Mouse (Mus musculus): ENCODE measurements at regions not wholly inside any gene's neighbourhood (a gene's known extent, or its start where the extent isn't known, plus 50 kb on each side); places are given as distances from the start of the nearest gene placed in this dataset.

DNA sequence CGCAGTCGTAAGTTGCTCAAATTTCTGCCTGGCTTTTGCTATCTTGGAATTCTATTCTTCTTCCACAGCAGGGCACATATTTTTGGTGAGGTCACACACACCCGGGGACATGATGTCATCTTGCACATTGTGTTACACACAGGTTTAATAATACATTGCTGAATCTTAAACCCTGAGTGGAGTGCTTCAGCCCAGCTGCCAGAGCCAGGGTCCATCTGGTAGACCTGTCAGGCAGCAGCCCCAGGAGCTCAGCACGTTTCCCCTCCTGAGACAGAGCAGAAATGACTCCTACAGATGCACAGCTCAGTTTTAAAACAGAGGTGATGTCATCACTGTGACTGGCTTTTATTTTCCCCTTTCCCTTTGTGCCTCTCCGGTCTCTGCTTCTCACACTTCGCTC lies 280.4 kb downstream of the Tgfb2 start:
- TF ChIP-seq POLR2A (IDR thresholded peaks at IDR 0.05; ENCODE audit: borderline replicate concordance, low read depth, low read length), result no peak
- TF ChIP-seq CTCF (IDR thresholded peaks at IDR 0.05; ENCODE audit: low read depth, low read length), result no peak
- no peaks in the 10 kb centered on the region for H3K4me1 ChIP-seq (ENCODE audit: control insufficient read depth, insufficient read depth, low read length)
- H3K4me3 ChIP-seq (ENCODE audit: insufficient read depth, low read length), result no peak overlapping the region
- no peak overlapping the region for H3K27ac ChIP-seq (ENCODE audit: insufficient read depth, low read depth, low read length)

DNA sequence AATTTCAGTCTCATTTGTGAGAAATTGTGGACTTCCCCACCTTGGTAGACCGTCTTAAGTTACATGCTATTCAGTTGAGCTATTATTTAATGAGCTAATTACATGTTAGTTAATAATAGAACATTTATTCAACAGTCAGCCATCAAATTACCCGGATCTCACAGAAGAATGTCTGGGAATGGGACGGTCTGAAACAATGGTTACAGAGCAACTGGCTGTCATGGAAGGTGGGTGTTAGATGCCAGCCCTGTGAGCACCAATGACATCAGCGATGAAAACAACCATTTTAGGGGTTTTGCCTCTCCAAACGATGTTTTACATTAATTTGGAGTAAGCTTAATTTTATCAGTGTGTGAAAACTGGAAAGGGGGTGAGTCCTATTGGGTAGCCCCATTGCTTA lies 281.7 kb downstream of the Tgfb2 start:
- Histone ChIP-seq H3K4me1 (ENCODE audit: control insufficient read depth, insufficient read depth, low read length) (no peaks in the 10 kb centered on the region), H3K4me3 (ENCODE audit: insufficient read depth, low read length) (no peak overlapping the region), H3K27ac (ENCODE audit: insufficient read depth, low read depth, low read length) (no peak overlapping the region)
- TF ChIP-seq CTCF (IDR thresholded peaks at IDR 0.05; ENCODE audit: low read depth, low read length), result no peak
- no peak for TF ChIP-seq POLR2A (IDR thresholded peaks at IDR 0.05; ENCODE audit: borderline replicate concordance, low read depth, low read length)

GRCm38 (mm10) chr1:186417101-186417500 lies 288.7 kb downstream of the Tgfb2 start:
- Histone ChIP-seq H3K4me3 (ENCODE audit: insufficient read depth, low read length) (no peak overlapping the region), H3K27ac (ENCODE audit: insufficient read depth, low read depth, low read length) (no peak overlapping the region), H3K4me1 (ENCODE audit: control insufficient read depth, insufficient read depth, low read length) (no peaks in the 10 kb centered on the region)
- no peak for TF ChIP-seq CTCF (IDR thresholded peaks at IDR 0.05; ENCODE audit: low read depth, low read length)
- TF ChIP-seq POLR2A (IDR thresholded peaks at IDR 0.05; ENCODE audit: borderline replicate concordance, low read depth, low read length), result no peak

DNA sequence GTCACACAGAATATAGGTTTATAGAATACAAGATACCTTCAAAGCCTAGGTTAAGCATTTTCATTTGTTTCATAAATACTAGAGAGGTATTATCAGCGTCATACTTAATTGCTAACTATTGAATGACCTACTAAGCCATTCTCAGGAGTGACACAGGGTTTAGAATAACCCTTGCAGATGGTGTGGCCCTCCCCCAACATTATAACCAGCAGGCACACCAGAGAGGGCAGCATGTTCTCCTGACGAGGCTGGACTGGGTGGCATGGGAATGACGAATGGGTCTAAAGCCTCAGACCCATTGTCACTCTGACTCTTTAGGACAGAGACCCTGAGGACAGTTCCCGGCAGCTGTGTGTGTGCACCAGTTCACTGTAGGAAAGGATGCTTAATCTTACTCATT lies 290.5 kb downstream of the Tgfb2 start:
- Histone ChIP-seq H3K4me1 (ENCODE audit: control insufficient read depth, insufficient read depth, low read length) (no peaks in the 10 kb centered on the region), H3K4me3 (ENCODE audit: insufficient read depth, low read length) (no peak overlapping the region), H3K27ac (ENCODE audit: insufficient read depth, low read depth, low read length) (no peak overlapping the region)
- no peak for TF ChIP-seq POLR2A (IDR thresholded peaks at IDR 0.05; ENCODE audit: borderline replicate concordance, low read depth, low read length)
- TF ChIP-seq CTCF (IDR thresholded peaks at IDR 0.05; ENCODE audit: low read depth, low read length), result no peak

DNA sequence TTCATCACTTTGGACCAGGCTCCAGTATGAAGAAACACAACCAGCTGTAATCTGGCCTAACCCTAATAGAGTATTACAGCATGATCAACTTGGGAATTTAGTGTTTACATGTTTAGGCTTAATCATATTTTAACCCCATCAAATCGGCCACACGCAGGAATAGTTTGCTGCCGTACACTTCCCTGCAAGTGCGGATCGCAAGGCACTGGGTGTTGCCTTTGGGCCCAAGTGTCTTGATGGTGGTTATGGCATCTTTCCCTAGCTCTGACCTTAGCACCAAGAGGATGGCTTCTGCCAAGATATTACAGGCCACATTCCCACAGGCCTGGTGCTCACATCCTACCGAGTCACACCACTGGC lies 291.9 kb downstream of the Tgfb2 start:
- TF ChIP-seq CTCF (IDR thresholded peaks at IDR 0.05; ENCODE audit: low read depth, low read length) (no peak), POLR2A (IDR thresholded peaks at IDR 0.05; ENCODE audit: borderline replicate concordance, low read depth, low read length) (no peak)
- Histone ChIP-seq H3K27ac (ENCODE audit: insufficient read depth, low read depth, low read length) (no peak overlapping the region), H3K4me1 (ENCODE audit: control insufficient read depth, insufficient read depth, low read length) (no peaks in the 10 kb centered on the region), H3K4me3 (ENCODE audit: insufficient read depth, low read length) (no peak overlapping the region)

DNA sequence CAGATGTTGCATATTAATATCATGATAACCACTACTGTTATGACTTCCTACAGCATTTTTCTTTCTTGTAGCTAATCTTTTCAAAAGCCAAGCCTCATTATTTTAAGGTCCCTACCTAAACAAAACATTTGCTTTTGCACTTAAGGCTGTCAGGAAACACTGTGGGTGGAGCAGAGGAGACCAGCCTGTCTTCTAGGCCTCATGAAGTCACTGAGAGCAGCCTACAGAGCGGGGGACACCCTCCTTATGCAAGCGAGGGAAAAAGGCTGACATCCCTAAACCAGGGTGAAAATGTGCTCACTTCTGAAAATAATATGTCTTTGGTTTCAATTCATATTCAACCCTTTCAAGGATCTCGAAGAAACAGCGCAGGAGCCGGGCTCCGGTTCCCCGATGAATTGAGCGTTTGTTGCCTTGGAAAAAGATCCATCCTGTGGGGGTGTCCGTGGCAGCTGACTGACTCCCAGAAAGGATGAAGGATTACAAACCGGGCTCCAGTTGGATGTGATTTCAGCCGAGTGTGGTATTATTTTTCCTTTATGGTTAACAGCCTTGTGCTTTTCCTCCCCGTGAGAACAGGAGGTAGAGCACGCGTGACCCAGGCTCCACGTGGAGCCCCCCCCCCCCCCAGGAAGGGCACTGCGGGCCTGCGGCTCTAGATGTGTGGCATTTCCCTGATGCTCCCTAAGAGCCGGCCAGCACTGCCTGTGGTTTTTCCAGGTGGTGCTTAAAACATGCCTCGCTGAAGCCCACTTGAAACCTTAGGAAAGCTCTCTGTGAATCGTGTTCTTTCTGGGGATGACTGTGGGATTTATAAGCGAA lies 292.5 kb downstream of the Tgfb2 start:
- Histone ChIP-seq H3K27ac (ENCODE audit: insufficient read depth, low read depth, low read length) (no peak overlapping the region), H3K4me3 (ENCODE audit: insufficient read depth, low read length) (no peak overlapping the region), H3K4me1 (ENCODE audit: control insufficient read depth, insufficient read depth, low read length) (no peaks in the 10 kb centered on the region)
- TF ChIP-seq POLR2A (IDR thresholded peaks at IDR 0.05; ENCODE audit: borderline replicate concordance, low read depth, low read length) (no peak), CTCF (IDR thresholded peaks at IDR 0.05; ENCODE audit: low read depth, low read length) (no peak)

DNA sequence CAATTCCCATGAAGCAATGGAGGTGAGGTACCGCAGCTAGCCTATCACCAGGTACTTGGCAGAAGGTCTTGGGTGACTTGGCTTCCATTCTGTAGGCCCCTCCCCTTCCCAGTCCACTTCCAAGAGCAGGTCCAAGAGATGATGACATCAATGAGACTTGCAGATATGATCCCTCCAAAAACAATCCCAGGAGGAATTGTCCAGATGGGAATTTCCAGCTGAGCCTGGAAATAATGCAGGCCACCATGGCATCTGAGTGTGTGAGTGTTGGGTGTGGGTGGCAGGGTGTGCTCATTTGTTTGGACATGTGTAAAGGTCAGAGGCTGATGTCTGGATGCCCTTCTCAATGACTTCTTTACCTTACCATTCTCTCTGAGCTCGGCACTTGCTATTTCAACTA lies 293.5 kb downstream of the Tgfb2 start:
- Histone ChIP-seq H3K27ac (ENCODE audit: insufficient read depth, low read depth, low read length) (no peak overlapping the region), H3K4me3 (ENCODE audit: insufficient read depth, low read length) (no peak overlapping the region), H3K4me1 (ENCODE audit: control insufficient read depth, insufficient read depth, low read length) (no peaks in the 10 kb centered on the region)
- TF ChIP-seq POLR2A (IDR thresholded peaks at IDR 0.05; ENCODE audit: borderline replicate concordance, low read depth, low read length) (no peak), CTCF (IDR thresholded peaks at IDR 0.05; ENCODE audit: low read depth, low read length) (no peak)

DNA sequence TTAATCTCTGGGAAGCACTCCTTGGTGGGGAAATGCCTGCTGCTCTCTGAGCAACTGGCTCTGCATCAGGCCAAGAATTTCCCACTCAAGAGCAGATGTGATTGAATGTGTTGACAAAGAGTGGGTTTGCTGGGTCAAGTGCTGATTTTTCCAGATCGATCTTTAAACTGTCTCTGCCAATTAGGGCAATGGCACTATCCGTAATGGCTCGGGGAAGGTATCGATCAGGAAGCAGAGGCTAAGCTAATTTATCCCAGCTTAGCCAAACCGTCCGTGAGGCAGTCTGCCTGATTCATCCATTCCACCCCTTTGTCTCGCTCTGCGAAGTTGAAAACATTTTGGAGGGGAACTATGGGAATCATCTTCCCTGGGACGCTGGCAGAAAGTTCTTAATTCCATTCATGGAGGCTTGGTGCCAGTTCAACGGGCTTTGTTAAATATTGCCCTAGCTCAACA lies 291.9 kb upstream of the Lyplal1 start:
- Histone ChIP-seq H3K4me1 (ENCODE audit: control insufficient read depth, insufficient read depth, low read length) (no peaks in the 10 kb centered on the region), H3K27ac (ENCODE audit: insufficient read depth, low read depth, low read length) (no peak overlapping the region), H3K4me3 (ENCODE audit: insufficient read depth, low read length) (no peak overlapping the region)
- TF ChIP-seq CTCF (IDR thresholded peaks at IDR 0.05; ENCODE audit: low read depth, low read length) (no peak), POLR2A (IDR thresholded peaks at IDR 0.05; ENCODE audit: borderline replicate concordance, low read depth, low read length) (no peak)

DNA sequence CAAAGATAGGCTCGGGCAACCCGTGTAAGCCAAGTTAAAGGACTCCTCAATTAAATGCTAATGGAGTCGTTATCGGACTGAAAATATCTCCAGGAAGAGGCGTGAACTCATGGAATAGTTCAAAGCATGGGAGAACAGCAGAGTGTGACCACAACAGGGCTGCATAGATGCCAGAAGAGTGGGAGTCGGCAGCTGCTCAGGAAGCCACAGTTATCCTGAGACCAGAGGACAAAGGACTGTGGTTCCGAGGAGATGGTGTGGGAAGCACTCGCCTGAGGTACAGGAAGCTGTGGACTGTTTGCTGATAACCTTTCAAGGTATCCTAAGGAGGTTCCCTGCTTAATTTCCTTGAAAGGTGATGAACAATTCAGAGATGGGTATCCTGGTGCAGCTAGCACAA lies 290.5 kb upstream of the Lyplal1 start:
- H3K4me3 ChIP-seq (ENCODE audit: insufficient read depth, low read length), result no peak overlapping the region
- no peaks in the 10 kb centered on the region for H3K4me1 ChIP-seq (ENCODE audit: control insufficient read depth, insufficient read depth, low read length)
- no peak for TF ChIP-seq POLR2A (IDR thresholded peaks at IDR 0.05; ENCODE audit: borderline replicate concordance, low read depth, low read length)
- no peak for TF ChIP-seq CTCF (IDR thresholded peaks at IDR 0.05; ENCODE audit: low read depth, low read length)
- no peak overlapping the region for H3K27ac ChIP-seq (ENCODE audit: insufficient read depth, low read depth, low read length)

- TF ChIP-seq POLR2A (IDR thresholded peaks at IDR 0.05; ENCODE audit: borderline replicate concordance, low read depth, low read length) (no peak), CTCF (IDR thresholded peaks at IDR 0.05; ENCODE audit: low read depth, low read length) (no peak)
- H3K27ac ChIP-seq (ENCODE audit: insufficient read depth, low read depth, low read length), result no peak overlapping the region
- no peaks in the 10 kb centered on the region for H3K4me1 ChIP-seq (ENCODE audit: control insufficient read depth, insufficient read depth, low read length)
- no peak overlapping the region for H3K4me3 ChIP-seq (ENCODE audit: insufficient read depth, low read length)
Measured at GRCm38 (mm10) chr1:186405693-186406092, 288.6 kb upstream of the Lyplal1 start.
